Mouse (Mus musculus): Measurements from ENCODE around the gene Eef1b2. TPM values are rescaled to one million over a fixed set of nuclear protein-coding genes. Genes with fewer than 3 reads are reported as not detected.

Gene Eef1b2
- polyA plus RNA-seq, 1 experiment from 2014 or later = 438 TPM

DNA sequence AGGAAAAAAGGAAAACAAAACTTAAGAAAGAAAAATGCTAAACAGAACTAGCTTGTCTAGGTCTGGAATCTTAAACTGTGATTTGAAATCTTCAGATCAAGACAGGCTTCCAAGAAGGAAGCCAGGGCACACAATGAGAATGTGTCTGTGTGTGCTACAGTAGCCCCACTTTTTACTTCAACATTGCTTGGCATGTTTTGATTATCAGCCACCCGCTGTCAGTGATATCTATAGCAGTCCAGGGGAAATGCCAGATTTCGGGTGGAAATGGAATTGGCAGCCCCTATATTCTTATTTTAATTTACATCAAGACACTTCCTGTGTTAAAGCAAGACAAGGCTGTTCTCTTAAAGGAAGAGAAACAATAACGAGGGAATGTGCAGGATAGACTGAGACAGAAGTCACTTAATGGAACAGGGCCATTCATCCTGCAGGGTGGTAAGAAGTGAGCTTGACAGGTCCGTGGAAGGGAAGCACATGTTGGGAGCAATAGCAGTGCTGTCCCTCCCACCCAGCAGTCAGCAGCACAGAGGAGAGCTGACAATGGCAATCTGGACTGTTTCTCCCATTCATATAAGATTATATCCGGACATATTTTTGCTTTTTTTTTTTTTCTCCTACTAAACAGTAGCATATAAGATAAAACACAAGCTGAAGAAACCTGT lies 19.4 kb downstream of the Eef1b2 start:
- Histone ChIP-seq H3K27ac (replicated peaks) (no peak overlapping the region), H3K9ac (ENCODE audit: low read length) (no peak overlapping the region), H3K9me3 (ENCODE audit: control insufficient read depth, low read length) (no peaks in the 10 kb centered on the region), H3K4me2 (replicated peaks; ENCODE audit: low read depth) (no peak overlapping the region), H3K27me3 (ENCODE audit: control insufficient read depth, insufficient read depth, low read length) (no peaks in the 10 kb centered on the region), H3K4me1 (replicated peaks; ENCODE audit: control insufficient read depth, insufficient read depth) (no peaks in the 10 kb centered on the region), H3K36me3 (ENCODE audit: control insufficient read depth, insufficient read depth, low read length) (no peaks in the 10 kb centered on the region), H3K4me3 (ENCODE audit: low read depth, low read length) (no peak overlapping the region)
- DNase-seq (ENCODE audit: low spot score) (no peak), ATAC-seq (ENCODE audit: low FRiP score, low TSS enrichment) (no peak)
- WGBS = 35% methylated on average over 5 of the region's 5 CpGs
- no peak for TF ChIP-seq CTCF (IDR thresholded peaks at IDR 0.05; ENCODE audit: low read depth)
- no peak for TF ChIP-seq EP300 (optimal IDR thresholded peaks at IDR 0.05)

DNA sequence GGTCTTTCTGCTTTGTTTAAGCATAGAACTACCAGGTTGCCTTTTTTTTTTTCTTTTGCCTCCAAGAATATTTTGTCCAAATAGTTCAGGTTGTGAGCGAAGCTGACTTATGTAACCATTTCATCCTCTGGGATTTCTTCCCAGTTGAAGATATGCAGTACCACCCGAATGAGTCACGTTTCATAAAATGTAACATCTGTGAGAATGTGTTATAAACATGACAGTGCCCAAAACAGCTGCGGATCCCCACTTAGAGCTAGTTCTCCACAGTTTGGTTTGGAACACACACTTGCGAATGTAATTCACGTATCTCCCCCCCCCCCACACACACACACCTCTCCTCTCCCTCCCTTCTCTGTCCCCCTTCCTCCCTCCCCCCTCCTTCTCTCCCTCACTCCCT lies 22.8 kb downstream of the Eef1b2 start:
- DNase-seq (ENCODE audit: low spot score) = no peak
- H3K36me3 ChIP-seq (ENCODE audit: control insufficient read depth, insufficient read depth, low read length) = no peaks in the 10 kb centered on the region
- 69% methylated on average over 6 of the region's 6 CpGs for WGBS

DNA sequence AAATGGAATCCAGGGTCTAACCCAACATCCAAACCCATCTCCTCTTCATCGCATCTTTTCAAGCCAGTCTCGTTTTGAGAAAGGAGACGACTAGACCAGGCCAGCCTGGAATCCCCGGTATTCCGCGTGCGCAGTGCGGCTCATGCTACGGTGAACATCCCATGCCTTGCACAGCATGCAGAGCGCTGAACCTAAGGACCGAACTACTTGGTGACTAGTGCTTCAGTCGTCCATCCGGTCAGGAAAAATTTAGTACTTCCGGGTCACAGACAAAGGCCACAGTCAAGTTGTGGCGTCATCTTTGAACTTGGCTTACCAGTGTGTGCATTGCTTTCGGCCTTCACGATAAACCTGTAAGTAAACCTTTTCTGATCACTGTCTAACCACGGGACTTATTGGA lies 23.7 kb downstream of the Eef1b2 start:
- Histone ChIP-seq H3K36me3 (ENCODE audit: control insufficient read depth, insufficient read depth, low read length) (no peaks in the 10 kb centered on the region), H3K27ac (replicated peaks) (no peak overlapping the region), H3K4me2 (replicated peaks; ENCODE audit: low read depth) (no peak overlapping the region), H3K4me3 (ENCODE audit: low read depth, low read length) (no peak overlapping the region), H3K4me1 (replicated peaks; ENCODE audit: control insufficient read depth, insufficient read depth) (no peaks in the 10 kb centered on the region), H3K27me3 (ENCODE audit: control insufficient read depth, insufficient read depth, low read length) (no peaks in the 10 kb centered on the region), H3K9me3 (ENCODE audit: control insufficient read depth, low read length) (no peaks in the 10 kb centered on the region), H3K9ac (ENCODE audit: low read length) (no peak overlapping the region)
- TF ChIP-seq CTCF (IDR thresholded peaks at IDR 0.05; ENCODE audit: low read depth) (no peak), EP300 (optimal IDR thresholded peaks at IDR 0.05) (no peak)
- ATAC-seq (ENCODE audit: low FRiP score, low TSS enrichment) (no peak), DNase-seq (ENCODE audit: low spot score) (no peak)
- WGBS = 96% methylated on average over 18 of the region's 18 CpGs

More for the DNA sequence above, 22.8 kb downstream of the Eef1b2 start:
- Histone ChIP-seq H3K4me1 (replicated peaks; ENCODE audit: control insufficient read depth, insufficient read depth) (no peaks in the 10 kb centered on the region), H3K9me3 (ENCODE audit: control insufficient read depth, low read length) (no peaks in the 10 kb centered on the region), H3K27me3 (ENCODE audit: control insufficient read depth, insufficient read depth, low read length) (no peaks in the 10 kb centered on the region), H3K9ac (ENCODE audit: low read length) (no peak overlapping the region), H3K27ac (replicated peaks) (no peak overlapping the region), H3K4me3 (ENCODE audit: low read depth, low read length) (no peak overlapping the region), H3K4me2 (replicated peaks; ENCODE audit: low read depth) (no peak overlapping the region)
- TF ChIP-seq EP300 (optimal IDR thresholded peaks at IDR 0.05) (no peak), CTCF (IDR thresholded peaks at IDR 0.05; ENCODE audit: low read depth) (no peak)
- ATAC-seq (ENCODE audit: low FRiP score, low TSS enrichment) = no peak

DNA sequence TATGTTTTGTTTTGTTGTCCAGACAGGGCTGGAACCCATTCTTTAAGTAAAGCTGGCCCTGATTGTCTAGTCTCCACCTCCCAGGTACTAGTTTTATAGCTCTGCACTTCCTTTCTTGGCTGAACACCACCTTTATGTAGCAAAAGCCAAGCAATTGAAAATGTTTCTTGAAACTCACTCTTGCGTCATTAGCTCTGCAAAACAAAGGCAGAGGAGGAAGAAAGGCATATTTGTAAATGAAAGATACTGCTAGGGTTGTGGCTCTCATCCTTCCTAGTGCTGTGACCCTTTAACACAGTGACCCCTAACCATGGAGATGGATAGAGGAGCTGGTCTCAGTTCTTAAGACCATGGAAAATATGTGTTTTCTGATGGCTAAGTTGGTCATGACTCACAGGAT lies 25.0 kb downstream of the Eef1b2 start:
- Histone ChIP-seq H3K4me3 (ENCODE audit: low read depth, low read length) (no peak overlapping the region), H3K9me3 (ENCODE audit: control insufficient read depth, low read length) (no peaks in the 10 kb centered on the region), H3K27me3 (ENCODE audit: control insufficient read depth, insufficient read depth, low read length) (no peaks in the 10 kb centered on the region), H3K4me2 (replicated peaks; ENCODE audit: low read depth) (no peak overlapping the region), H3K9ac (ENCODE audit: low read length) (no peak overlapping the region), H3K36me3 (ENCODE audit: control insufficient read depth, insufficient read depth, low read length) (no peaks in the 10 kb centered on the region), H3K4me1 (replicated peaks; ENCODE audit: control insufficient read depth, insufficient read depth) (no peaks in the 10 kb centered on the region), H3K27ac (replicated peaks) (no peak overlapping the region)
- 80% methylated on average over 1 of the region's 1 CpGs for WGBS
- TF ChIP-seq CTCF (IDR thresholded peaks at IDR 0.05; ENCODE audit: low read depth) = no peak
- no peak for TF ChIP-seq EP300 (optimal IDR thresholded peaks at IDR 0.05)
- ATAC-seq (ENCODE audit: low FRiP score, low TSS enrichment) = no peak
- DNase-seq (ENCODE audit: low spot score) = no peak

DNA sequence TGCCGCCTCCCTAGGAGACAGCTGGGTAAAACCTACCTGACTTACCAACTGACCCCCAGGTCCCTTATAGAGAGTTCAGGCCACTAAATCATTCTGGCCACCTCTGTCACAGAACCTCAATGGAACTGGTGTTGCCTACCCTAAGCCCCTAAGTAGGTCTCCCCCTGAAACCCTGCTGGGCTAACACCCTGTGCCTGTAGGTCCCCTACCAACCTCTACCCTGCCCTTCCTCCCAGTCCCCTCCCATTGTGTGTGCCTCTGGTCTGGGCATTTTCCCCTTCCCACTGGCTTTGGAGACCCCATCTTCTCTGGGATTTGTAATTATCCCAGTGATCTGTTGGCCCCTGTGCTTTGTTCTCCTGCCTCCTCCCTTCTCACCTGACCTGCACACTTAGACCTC lies 26.8 kb downstream of the Eef1b2 start:
- H3K27me3 ChIP-seq (ENCODE audit: control insufficient read depth, insufficient read depth, low read length) = no peaks in the 10 kb centered on the region
- no peaks in the 10 kb centered on the region for H3K4me1 ChIP-seq (replicated peaks; ENCODE audit: control insufficient read depth, insufficient read depth)
- ATAC-seq (ENCODE audit: low FRiP score, low TSS enrichment) (no peak), DNase-seq (ENCODE audit: low spot score) (no peak)
- TF ChIP-seq EP300 (optimal IDR thresholded peaks at IDR 0.05) (no peak), CTCF (IDR thresholded peaks at IDR 0.05; ENCODE audit: low read depth) (no peak)
- WGBS = 88% methylated on average over 1 of the region's 1 CpGs
- H3K27ac ChIP-seq (replicated peaks) = no peak overlapping the region
- H3K9ac ChIP-seq (ENCODE audit: low read length) = no peak overlapping the region
- H3K4me3 ChIP-seq (ENCODE audit: low read depth, low read length) = no peak overlapping the region
- H3K9me3 ChIP-seq (ENCODE audit: control insufficient read depth, low read length) = no peaks in the 10 kb centered on the region
- H3K36me3 ChIP-seq (ENCODE audit: control insufficient read depth, insufficient read depth, low read length) = no peaks in the 10 kb centered on the region
- no peak overlapping the region for H3K4me2 ChIP-seq (replicated peaks; ENCODE audit: low read depth)

DNA sequence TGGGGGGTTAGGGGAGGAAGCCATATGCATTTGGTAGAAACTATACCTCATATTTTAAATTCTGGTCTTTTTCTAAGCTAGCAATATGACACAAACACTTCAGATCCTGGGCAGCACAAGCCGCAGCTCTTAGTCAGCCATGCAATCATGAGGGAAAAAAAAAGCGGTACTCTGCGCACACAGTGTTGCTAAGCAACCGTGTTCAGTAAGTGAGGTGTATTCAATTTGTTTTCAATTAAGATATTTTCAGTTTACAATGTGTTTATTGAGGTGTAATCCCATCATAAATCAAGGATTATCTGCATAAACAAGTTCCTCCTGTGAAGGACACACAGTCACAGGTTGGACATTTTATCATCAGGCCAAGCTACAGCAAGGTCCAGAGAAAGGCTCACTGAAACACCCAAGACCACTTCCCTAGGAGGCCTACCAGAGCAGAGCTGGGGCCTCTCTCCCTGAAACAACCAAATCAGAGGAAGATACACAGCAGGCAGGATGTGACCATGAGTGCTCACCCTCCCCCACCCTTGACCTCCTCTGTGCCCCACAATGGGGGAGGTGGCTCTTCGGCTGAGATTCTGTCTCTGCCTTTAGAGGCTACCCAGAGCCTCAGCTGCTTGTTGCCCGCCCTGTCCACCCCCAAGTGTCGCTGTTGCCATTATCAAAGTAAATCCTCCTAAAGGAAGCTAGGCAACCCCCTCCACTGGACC lies 27.5 kb downstream of the Eef1b2 start:
- no peak overlapping the region for H3K9ac ChIP-seq (ENCODE audit: low read length)
- H3K27me3 ChIP-seq (ENCODE audit: control insufficient read depth, insufficient read depth, low read length) = no peaks in the 10 kb centered on the region
- no peaks in the 10 kb centered on the region for H3K36me3 ChIP-seq (ENCODE audit: control insufficient read depth, insufficient read depth, low read length)
- no peaks in the 10 kb centered on the region for H3K4me1 ChIP-seq (replicated peaks; ENCODE audit: control insufficient read depth, insufficient read depth)
- H3K9me3 ChIP-seq (ENCODE audit: control insufficient read depth, low read length) = no peaks in the 10 kb centered on the region
- TF ChIP-seq EP300 (optimal IDR thresholded peaks at IDR 0.05) (no peak), CTCF (IDR thresholded peaks at IDR 0.05; ENCODE audit: low read depth) (peak; percentile 40)
- ATAC-seq (ENCODE audit: low FRiP score, low TSS enrichment) (peak; percentile 29; the same call in 1 of the 2 replicates), DNase-seq (ENCODE audit: low spot score) (no peak)
- WGBS = 13% methylated on average over 7 of the region's 7 CpGs
- H3K4me3 ChIP-seq (ENCODE audit: low read depth, low read length) = no peak overlapping the region
- H3K4me2 ChIP-seq (replicated peaks; ENCODE audit: low read depth) = no peak overlapping the region
- H3K27ac ChIP-seq (replicated peaks) = no peak overlapping the region

All from stomach, postnatal 0 days (tissue).